Mouse (Mus musculus): Measurements from ENCODE around the gene Olfr1212. TPM values are rescaled to one million over a fixed set of nuclear protein-coding genes. Genes with fewer than 3 reads are reported as not detected.

Gene Olfr1212
- not detected for total RNA-seq (2021)
- long read RNA-seq, experiment 1 = 0 reads
- long read RNA-seq, experiment 2 = 0 reads

DNA sequence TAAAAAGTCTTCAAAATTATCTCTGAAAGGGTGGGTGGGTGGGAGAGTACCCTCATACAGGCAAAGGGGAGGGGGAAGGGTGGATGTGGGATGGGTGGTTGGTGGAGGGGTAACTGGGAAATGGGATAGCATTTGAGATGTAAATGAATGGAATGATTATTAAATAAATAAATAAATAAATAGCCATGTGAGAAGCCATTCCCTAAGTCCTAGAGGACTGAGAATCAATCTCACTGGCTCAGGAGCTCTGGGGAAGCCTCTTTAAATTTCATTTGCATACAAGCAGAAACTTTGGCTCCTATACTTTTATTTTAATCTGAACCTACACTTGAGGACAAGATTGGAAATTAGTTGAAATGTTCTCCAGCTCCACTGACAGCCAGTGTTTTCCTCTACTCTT is at the start of gene Olfr1212:
Gene Olfr1212, plus strand, starts transcription at position 301 of the 400 bp plus-strand sequence.
- intact Hi-C loops (cut with DNase I; ENCODE audit: low total_unique reads) = no loop called here
- no peak for DNase-seq

DNA sequence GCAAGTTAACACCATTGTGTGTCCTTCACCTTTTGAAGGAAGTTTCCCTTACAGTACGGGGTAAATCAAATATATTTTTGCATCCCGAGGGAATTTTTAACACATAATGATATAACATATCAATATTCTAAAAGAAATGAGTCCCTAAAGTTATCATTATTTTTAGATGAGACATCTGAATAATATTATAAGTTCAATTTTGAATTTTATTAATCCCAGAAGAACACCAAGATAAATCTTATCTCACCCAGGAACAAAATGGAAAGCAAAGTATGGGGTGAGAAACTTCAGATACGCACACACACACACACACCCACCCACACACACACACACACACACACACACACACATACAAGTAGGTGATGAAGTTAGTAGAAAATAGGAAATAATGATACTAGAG is 38.7 kb upstream of the Olfr1212 start, which contains the start of gene Olfr1209:
Gene Olfr1209, minus strand, starts transcription at position 101 of the 400 bp plus-strand sequence.
- intact Hi-C loops (cut with DNase I; ENCODE audit: low total_unique reads) = no loop called here
- no peak for DNase-seq

GRCm38 (mm10) chr2:88938011-88938410 is 15.8 kb upstream of the Olfr1212 start, which contains the start of gene Olfr1211:
Olfr1211 (minus strand) TSS chr2:88938111.
- intact Hi-C loops (cut with DNase I; ENCODE audit: low total_unique reads) = no loop called here

GRCm38 (mm10) chr2:88980181-88980580 is 26.4 kb downstream of the Olfr1212 start, which contains the start of gene Gm13762:
Gm13762 (minus strand) TSS chr2:88980281.
- intact Hi-C loops (cut with DNase I; ENCODE audit: low total_unique reads) = no loop called here
- no peak for DNase-seq

More at GRCm38 (mm10) chr2:88938011-88938410, 15.8 kb upstream of the Olfr1212 start, which contains the start of gene Olfr1211:
- no peak for DNase-seq

- DNase-seq = no peak
- intact Hi-C loops (cut with DNase I; ENCODE audit: low total_unique reads) = no loop called here
Measured at GRCm38 (mm10) chr2:88992553-88992952, 38.8 kb downstream of the Olfr1212 start, which contains the start of gene Olfr1214. Olfr1214 (minus strand) TSS chr2:88992653.

GRCm38 (mm10) chr2:89006873-89007272 is 53.1 kb downstream of the Olfr1212 start, which contains the start of gene Olfr1215:
Olfr1215 (minus strand) TSS chr2:89006973.
- DNase-seq = no peak
- intact Hi-C loops (cut with DNase I; ENCODE audit: low total_unique reads) = no loop called here

Other genes starting within 250 kb of the Olfr1212 start
- gene Olfr1196, start 249.4 kb upstream of the Olfr1212 start, total RNA-seq (2021) = not detected
- gene Olfr1197, start 221.6 kb upstream of the Olfr1212 start, total RNA-seq (2021) = not detected
- gene Olfr1198, start 202.6 kb upstream of the Olfr1212 start, total RNA-seq (2021) = not detected
- gene Olfr1199, start 193.5 kb upstream of the Olfr1212 start, total RNA-seq (2021) = not detected
- gene Olfr1200, start 183.5 kb upstream of the Olfr1212 start, total RNA-seq (2021) = not detected
- gene Olfr1201, start 160.9 kb upstream of the Olfr1212 start, total RNA-seq (2021) = not detected
- not detected for gene Olfr1202, start 139.5 kb upstream of the Olfr1212 start, total RNA-seq (2021)
- not detected for gene Olfr1205, start 124.2 kb upstream of the Olfr1212 start, total RNA-seq (2021)
- not detected for gene Olfr1204, start 104.7 kb upstream of the Olfr1212 start, total RNA-seq (2021)
- not detected for gene Olfr1206, start 90.7 kb upstream of the Olfr1212 start, total RNA-seq (2021)
- gene Olfr1208, start 51.7 kb upstream of the Olfr1212 start, total RNA-seq (2021) = not detected
- not detected for gene Olfr1209, start 38.8 kb upstream of the Olfr1212 start, total RNA-seq (2021)
- not detected for gene Olfr1211, start 15.9 kb upstream of the Olfr1212 start, total RNA-seq (2021)
- gene Gm13762, start 26.3 kb downstream of the Olfr1212 start, total RNA-seq (2021) = not detected
- gene Olfr1214, start 38.7 kb downstream of the Olfr1212 start, total RNA-seq (2021) = not detected
- gene Olfr1215, start 53.0 kb downstream of the Olfr1212 start, total RNA-seq (2021) = not detected
- gene Olfr1216, start 64.4 kb downstream of the Olfr1212 start, total RNA-seq (2021) = not detected
- not detected for gene Olfr1217, start 78.1 kb downstream of the Olfr1212 start, total RNA-seq (2021)
- gene Olfr1218, start 107.2 kb downstream of the Olfr1212 start, total RNA-seq (2021) = not detected
- gene Olfr1219, start 129.5 kb downstream of the Olfr1212 start, total RNA-seq (2021) = not detected
- not detected for gene Olfr1220, start 152.9 kb downstream of the Olfr1212 start, total RNA-seq (2021)
- not detected for gene Olfr1221, start 163.3 kb downstream of the Olfr1212 start, total RNA-seq (2021)
- gene Olfr1222, start 179.1 kb downstream of the Olfr1212 start, total RNA-seq (2021) = not detected
- gene Olfr1223, start 197.6 kb downstream of the Olfr1212 start, total RNA-seq (2021) = not detected
- not detected for gene Olfr1224-ps1, start 210.1 kb downstream of the Olfr1212 start, total RNA-seq (2021)
- gene Olfr1225, start 220.7 kb downstream of the Olfr1212 start, total RNA-seq (2021) = not detected
- not detected for gene Olfr1226, start 246.1 kb downstream of the Olfr1212 start, total RNA-seq (2021)